Mouse (Mus musculus) midbrain, embryonic 14.5 days (tissue): Measurements from ENCODE around the gene Gtf3a. TPM values are rescaled to one million over a fixed set of nuclear protein-coding genes. Genes with fewer than 3 reads are reported as not detected.

Experiments used
- ATAC-seq: fragments of 200-750 bp; cut with Nextera tagmentation; 2 replicates; pipeline ENCODE4 v1.8.0; 2017; ENCODE audit warnings: moderate number of reproducible peaks, moderate library complexity; ENCODE audit not compliant: low FRiP score, low TSS enrichment
- DNase-seq: peaks from one replicate; pipeline ENCODE4 v3.0.0-alpha.2; 2015
- H3K27ac ChIP-seq: fragments of 300-500 bp; sonication (generic); replicated peaks from 2 replicates; pipeline ENCODE4 v1.5.1; 2014; ENCODE audit warnings: mild to moderate bottlenecking, low read depth, low read length, moderate library complexity
- H3K27me3 ChIP-seq: fragments of 300-500 bp; sonication (generic); 2 replicates; pipeline ENCODE4 v1.6.1; 2014; ENCODE audit warnings: low read length, control low read depth, mixed read lengths; ENCODE audit not compliant: control insufficient read depth, insufficient read depth
- H3K36me3 ChIP-seq: fragments of 300-500 bp; sonication (generic); 2 replicates; pipeline ENCODE4 v1.6.1; 2014; ENCODE audit warnings: low read length, control low read depth; ENCODE audit not compliant: control insufficient read depth, insufficient read depth
- H3K4me1 ChIP-seq: fragments of 300-500 bp; sonication (generic); 2 replicates; pipeline ENCODE4 v1.6.1; 2014; ENCODE audit warnings: mild to moderate bottlenecking, antibody characterized with exemption, low read length, control low read depth; ENCODE audit not compliant: control insufficient read depth, insufficient read depth
- H3K4me2 ChIP-seq: fragments of 300-500 bp; sonication (generic); 2 replicates; pipeline ENCODE4 v1.6.1; 2014; ENCODE audit warnings: mild to moderate bottlenecking, low read length, moderate library complexity
- H3K4me3 ChIP-seq: fragments of 300-500 bp; sonication (generic); replicated peaks from 2 replicates; pipeline ENCODE4 v1.5.1; 2014; ENCODE audit warnings: low read depth, low read length
- H3K9ac ChIP-seq: fragments of 300-500 bp; sonication (generic); replicated peaks from 2 replicates; pipeline ENCODE4 v1.6.1; 2014; ENCODE audit warnings: mild to moderate bottlenecking, low read length, moderate library complexity
- H3K9me3 ChIP-seq: fragments of 300-500 bp; sonication (generic); 2 replicates; pipeline ENCODE4 v1.6.1; 2016; ENCODE audit warnings: low read length, control low read depth, mixed read lengths; ENCODE audit not compliant: control insufficient read depth
- WGBS: fragments of 180-500 bp; shearing (Covaris S2); extraction: QIAGEN DNeasy Blood & Tissue Kit; methylation state at CpG from one replicate; pipeline ENCODE4 v1.1.7; 2014; 5-methylcytosine and 5-hydroxymethylcytosine counted together
- polyA plus RNA-seq: library from polyadenylated mRNA; unstranded; fragments of >200 nt; fragmentation: Nextera tagmentation; extraction: Ambion mirVana; gene quantifications from 2 replicates; pipeline ENCODE4 v1.2.1, GENCODE M21; 2014

Gtf3a gene
- 102 and 110 TPM in 2 replicates for polyA plus RNA-seq

GRCm38 (mm10) chr5:146948508-146949088 lies at the start of gene Gtf3a:
Gtf3a (plus strand) TSS chr5:146948657.
- ATAC-seq = peak; percentile 93

GRCm38 (mm10) chr5:146900331-146900730 lies 48.1 kb upstream of the Gtf3a start:
- Histone ChIP-seq H3K9ac (no peak overlapping the region), H3K4me3 (no peak overlapping the region), H3K4me2 (no peak overlapping the region), H3K36me3 (no peaks in the 10 kb centered on the region), H3K4me1 (no peaks in the 10 kb centered on the region), H3K27ac (no peak overlapping the region), H3K27me3 (no peaks in the 10 kb centered on the region), H3K9me3 (no peaks in the 10 kb centered on the region)
- DNase-seq = peak; percentile 44
- 41% methylated on average over 7 of the region's 7 CpGs for WGBS
- no peak for ATAC-seq

More at GRCm38 (mm10) chr5:146948508-146949088, at the start of gene Gtf3a:
- under 1% methylated on average over 62 of the region's 62 CpGs for WGBS
- H3K4me1 ChIP-seq = peaks cover 9% of the 10 kb centered on the region; the same call in 1 of the 2 replicates
- H3K27ac ChIP-seq = peak within 1 kb of the TSS; percentile 67
- DNase-seq = peak; percentile 97
- H3K27me3 ChIP-seq = no peaks in the 10 kb centered on the region
- peak within 1 kb of the TSS; percentile 79 for H3K4me3 ChIP-seq
- H3K9ac ChIP-seq = peak within 1 kb of the TSS; percentile 80
- peaks cover 29% of the 10 kb centered on the region for H3K36me3 ChIP-seq
- H3K4me2 ChIP-seq = peak within 1 kb of the TSS; percentile 95
- no peaks in the 10 kb centered on the region for H3K9me3 ChIP-seq

GRCm38 (mm10) chr5:146901501-146901900 lies 47.0 kb upstream of the Gtf3a start:
- Histone ChIP-seq H3K9ac (no peak overlapping the region), H3K4me3 (no peak overlapping the region), H3K9me3 (no peaks in the 10 kb centered on the region), H3K27me3 (no peaks in the 10 kb centered on the region), H3K4me2 (no peak overlapping the region), H3K36me3 (no peaks in the 10 kb centered on the region), H3K4me1 (no peaks in the 10 kb centered on the region), H3K27ac (no peak overlapping the region)
- DNase-seq = peak; percentile 18
- no peak for ATAC-seq
- WGBS = 69% methylated on average over 2 of the region's 2 CpGs

GRCm38 (mm10) chr5:146904404-146904803 lies 44.1 kb upstream of the Gtf3a start:
- no peak overlapping the region for H3K9ac ChIP-seq
- no peak overlapping the region for H3K4me3 ChIP-seq
- no peak overlapping the region for H3K27ac ChIP-seq
- no peaks in the 10 kb centered on the region for H3K9me3 ChIP-seq
- DNase-seq (peak; percentile 91), ATAC-seq (peak; percentile 46; the same call in 1 of the 2 replicates)
- H3K4me2 ChIP-seq = no peak overlapping the region
- H3K36me3 ChIP-seq = no peaks in the 10 kb centered on the region
- 32% methylated on average over 8 of the region's 8 CpGs for WGBS
- H3K27me3 ChIP-seq = peaks cover 7% of the 10 kb centered on the region; the same call in 1 of the 2 replicates
- H3K4me1 ChIP-seq = no peaks in the 10 kb centered on the region

GRCm38 (mm10) chr5:146905486-146906172 lies 42.8 kb upstream of the Gtf3a start:
- Histone ChIP-seq H3K4me3 (no peak overlapping the region), H3K9ac (no peak overlapping the region)

GRCm38 (mm10) chr5:146907533-146907932 lies 40.9 kb upstream of the Gtf3a start:
- H3K27me3 ChIP-seq = peaks cover 7% of the 10 kb centered on the region; the same call in 1 of the 2 replicates
- no peak overlapping the region for H3K4me2 ChIP-seq
- WGBS = 48% methylated on average over 5 of the region's 5 CpGs
- no peaks in the 10 kb centered on the region for H3K36me3 ChIP-seq
- ATAC-seq (no peak), DNase-seq (no peak)
- H3K4me1 ChIP-seq = no peaks in the 10 kb centered on the region
- H3K9me3 ChIP-seq = no peaks in the 10 kb centered on the region
- H3K4me3 ChIP-seq = no peak overlapping the region
- H3K27ac ChIP-seq = no peak overlapping the region
- H3K9ac ChIP-seq = no peak overlapping the region

More at GRCm38 (mm10) chr5:146905486-146906172, 42.8 kb upstream of the Gtf3a start:
- Histone ChIP-seq H3K27ac (no peak overlapping the region), H3K4me1 (no peaks in the 10 kb centered on the region), H3K27me3 (peaks cover 7% of the 10 kb centered on the region; the same call in 1 of the 2 replicates), H3K36me3 (no peaks in the 10 kb centered on the region), H3K4me2 (peak overlapping the region; percentile 15), H3K9me3 (no peaks in the 10 kb centered on the region)
- WGBS = 28% methylated on average over 14 of the region's 14 CpGs
- DNase-seq (peak; percentile 92), ATAC-seq (no peak; the same call in 1 of the 2 replicates)

- Histone ChIP-seq H3K9me3 (no peaks in the 10 kb centered on the region), H3K4me1 (no peaks in the 10 kb centered on the region), H3K4me2 (no peak overlapping the region), H3K9ac (no peak overlapping the region), H3K4me3 (no peak overlapping the region), H3K27me3 (peaks cover 7% of the 10 kb centered on the region; the same call in 1 of the 2 replicates), H3K36me3 (no peaks in the 10 kb centered on the region), H3K27ac (no peak overlapping the region)
- ATAC-seq (no peak), DNase-seq (no peak)
- 50% methylated on average over 11 of the region's 11 CpGs for WGBS
Observed at GRCm38 (mm10) chr5:146908629-146909028, 39.8 kb upstream of the Gtf3a start.

GRCm38 (mm10) chr5:146912206-146912605 lies 36.3 kb upstream of the Gtf3a start:
- ATAC-seq (no peak), DNase-seq (no peak)
- Histone ChIP-seq H3K36me3 (no peaks in the 10 kb centered on the region), H3K27ac (no peak overlapping the region), H3K4me1 (no peaks in the 10 kb centered on the region), H3K4me2 (no peak overlapping the region), H3K9me3 (no peaks in the 10 kb centered on the region), H3K4me3 (no peak overlapping the region), H3K27me3 (peaks cover 5% of the 10 kb centered on the region; the same call in 1 of the 2 replicates), H3K9ac (no peak overlapping the region)
- whole genome bisulfite sequencing = 19% methylated on average over 9 of the region's 9 CpGs
